Mouse (Mus musculus): ENCODE measurements around the gene CN725425. TPM values are rescaled to one million over a fixed set of nuclear protein-coding genes. Genes with fewer than 3 reads are reported as not detected.

The CN725425 gene
- total RNA-seq, 2 experiments from 2014 or later = not detected

- no peak for ATAC-seq (replicated peaks; ENCODE audit: poor library complexity)
Observed at GRCm38 (mm10) chr15:91203521-91203920, 4.2 kb downstream of the CN725425 start.

- no peak for ATAC-seq (replicated peaks; ENCODE audit: poor library complexity)
Observed at GRCm38 (mm10) chr15:91206518-91206917, 7.2 kb downstream of the CN725425 start.

- peak; percentile 82 for ATAC-seq (replicated peaks; ENCODE audit: poor library complexity)
Observed at GRCm38 (mm10) chr15:91237294-91237693, 38.0 kb downstream of the CN725425 start.

GRCm38 (mm10) chr15:91240683-91241335 lies 41.5 kb downstream of the CN725425 start:
- no peak for ATAC-seq (replicated peaks; ENCODE audit: poor library complexity)

- peak; percentile 48 for ATAC-seq (replicated peaks; ENCODE audit: poor library complexity)
Observed at GRCm38 (mm10) chr15:91250815-91251214, 51.5 kb downstream of the CN725425 start.

- peak; percentile 49 for ATAC-seq (replicated peaks; ENCODE audit: poor library complexity)
Observed at GRCm38 (mm10) chr15:91251544-91252408, 52.5 kb downstream of the CN725425 start.

GRCm38 (mm10) chr15:91252956-91253355 lies 53.7 kb downstream of the CN725425 start:
- peak; percentile 53 for ATAC-seq (replicated peaks; ENCODE audit: poor library complexity)

- ATAC-seq (replicated peaks; ENCODE audit: poor library complexity) = no peak
Observed at GRCm38 (mm10) chr15:91255308-91255707, 56.0 kb downstream of the CN725425 start.

GRCm38 (mm10) chr15:91257140-91257539 lies 57.8 kb downstream of the CN725425 start:
- ATAC-seq (replicated peaks; ENCODE audit: poor library complexity) = no peak

GRCm38 (mm10) chr15:91260578-91260977 lies 61.3 kb downstream of the CN725425 start:
- peak; percentile 96 for ATAC-seq (replicated peaks; ENCODE audit: poor library complexity)

- ATAC-seq (replicated peaks; ENCODE audit: poor library complexity) = no peak
Observed at GRCm38 (mm10) chr15:91263926-91264325, 64.6 kb downstream of the CN725425 start.

GRCm38 (mm10) chr15:91268532-91268931 lies 69.2 kb downstream of the CN725425 start:
- no peak for ATAC-seq (replicated peaks; ENCODE audit: poor library complexity)

- no peak for ATAC-seq (replicated peaks; ENCODE audit: poor library complexity)
Observed at GRCm38 (mm10) chr15:91275961-91276360, 76.7 kb downstream of the CN725425 start.

- no peak for ATAC-seq (replicated peaks; ENCODE audit: poor library complexity)
Observed at GRCm38 (mm10) chr15:91279571-91279970, 80.3 kb downstream of the CN725425 start.

- ATAC-seq (replicated peaks; ENCODE audit: poor library complexity) = no peak
Observed at GRCm38 (mm10) chr15:91281521-91281920, 82.2 kb downstream of the CN725425 start.

GRCm38 (mm10) chr15:91282822-91283221 lies 83.5 kb downstream of the CN725425 start:
- peak; percentile 99 for ATAC-seq (replicated peaks; ENCODE audit: poor library complexity)

GRCm38 (mm10) chr15:91283418-91283817 lies 84.1 kb downstream of the CN725425 start:
- no peak for ATAC-seq (replicated peaks; ENCODE audit: poor library complexity)

- ATAC-seq (replicated peaks; ENCODE audit: poor library complexity) = no peak
Observed at GRCm38 (mm10) chr15:91299319-91299835, 100.1 kb downstream of the CN725425 start.

GRCm38 (mm10) chr15:91301366-91301765 lies 102.1 kb downstream of the CN725425 start:
- peak; percentile 94 for ATAC-seq (replicated peaks; ENCODE audit: poor library complexity)

GRCm38 (mm10) chr15:91304296-91304852 lies 105.1 kb downstream of the CN725425 start:
- ATAC-seq (replicated peaks; ENCODE audit: poor library complexity) = peak; percentile 84
